Mouse (Mus musculus) layer of hippocampus, postnatal 25 days (tissue): ENCODE measurements around the gene Atp2a1. TPM values are rescaled to one million over a fixed set of nuclear protein-coding genes. Genes with fewer than 3 reads are reported as not detected.
"Not testable (repeated sequence)": the region's sequence is repeated elsewhere in the genome, so short reads cannot be mapped to it uniquely, and the experiment has no call there.

Experiments
- DNase-seq, 2 experiments: peaks; one replicate each; pipeline ENCODE4 v3.0.0; 2022; ENCODE audit warnings: mixed read lengths in 2 of 2, low spot score in 1 of 2; ENCODE audit errors: extremely low spot score in 1 of 2
- total RNA-seq, 2 experiments: library from RNA; stranded (reverse); gene quantifications; 2 replicates each; pipeline ENCODE4 v1.2.3; 2021

Atp2a1 gene
- total RNA-seq, result 1 to 10 TPM in 1 of 2 experiments, under 1 TPM in 1; 0.76 to 1.0 TPM

- no peak for DNase-seq
Measured at GRCm38 (mm10) chr7:126463004-126463403, at the start of gene Atp2a1. Gene Atp2a1, minus strand, starts transcription at chr7:126463108.

DNA sequence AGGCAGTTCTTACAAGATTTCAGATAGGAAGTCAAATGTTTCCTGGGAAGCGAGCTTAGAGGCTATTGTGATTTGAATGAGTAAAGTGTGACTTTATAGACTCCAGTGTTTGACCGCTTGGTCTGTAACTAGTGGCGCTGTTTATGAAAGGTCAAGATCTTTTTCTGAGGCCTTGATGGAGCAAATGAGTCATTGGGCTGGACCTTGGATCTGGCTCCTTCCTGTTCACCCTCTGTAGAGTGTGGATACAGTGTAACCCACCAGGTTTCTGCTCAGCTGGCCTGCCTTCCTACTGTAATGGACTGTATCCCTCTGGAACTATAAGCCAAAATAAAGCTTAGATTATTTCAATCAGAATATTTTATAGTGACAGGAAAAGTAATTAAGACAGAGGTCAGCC, 48.4 kb upstream of the Atp2a1 start:
- no peak for DNase-seq

DNA sequence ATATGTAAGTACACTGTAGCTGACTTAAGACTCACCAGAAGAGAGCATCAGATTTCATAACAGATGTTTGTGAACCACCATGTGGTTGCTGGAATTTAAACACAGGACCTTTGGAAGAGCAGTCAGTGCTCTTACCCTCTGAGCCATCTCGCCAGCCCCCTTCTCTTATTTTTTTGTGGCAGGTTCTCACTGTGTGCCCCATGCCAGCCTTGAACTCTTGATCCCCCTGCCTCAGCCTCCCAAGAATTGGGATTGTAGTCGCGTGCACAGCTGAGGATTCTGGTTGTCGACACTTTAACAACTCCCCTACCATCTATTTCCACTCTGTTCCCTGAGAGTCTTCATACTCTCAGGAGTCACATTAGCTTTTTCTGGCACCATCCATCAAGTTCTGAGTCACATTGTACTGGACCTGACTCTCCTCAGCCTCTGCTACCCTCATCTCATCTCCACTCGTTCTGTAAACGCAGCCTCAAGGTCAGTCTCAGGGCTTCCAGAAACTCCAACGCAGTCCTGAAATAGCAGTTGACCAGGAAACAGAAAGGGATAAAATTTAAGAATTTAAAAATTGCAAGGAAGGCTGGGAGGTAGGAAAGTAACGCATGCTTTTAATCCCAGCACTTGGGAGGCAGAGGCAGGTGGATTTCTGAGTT, 44.3 kb upstream of the Atp2a1 start:
- no peak for DNase-seq

DNA sequence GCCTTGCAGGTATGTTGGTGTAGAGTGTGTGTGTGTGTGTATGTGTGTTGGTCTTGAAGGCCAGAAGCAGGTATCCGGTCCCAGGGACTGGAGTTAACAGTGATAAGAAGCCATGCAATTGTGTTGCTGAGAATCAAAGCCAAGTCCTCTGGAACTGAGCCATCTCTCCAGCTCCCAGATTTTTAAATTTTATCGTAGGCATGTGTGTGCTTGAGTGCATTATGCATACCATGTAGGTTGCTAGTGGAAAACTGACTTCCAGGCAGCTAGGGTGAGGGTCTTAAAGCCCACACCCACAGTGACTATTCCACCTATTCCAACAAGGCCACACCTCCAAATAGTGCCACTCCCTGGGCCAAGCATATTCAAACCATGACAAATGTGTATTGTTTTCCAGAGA, 42.0 kb upstream of the Atp2a1 start:
- no peak for DNase-seq

DNA sequence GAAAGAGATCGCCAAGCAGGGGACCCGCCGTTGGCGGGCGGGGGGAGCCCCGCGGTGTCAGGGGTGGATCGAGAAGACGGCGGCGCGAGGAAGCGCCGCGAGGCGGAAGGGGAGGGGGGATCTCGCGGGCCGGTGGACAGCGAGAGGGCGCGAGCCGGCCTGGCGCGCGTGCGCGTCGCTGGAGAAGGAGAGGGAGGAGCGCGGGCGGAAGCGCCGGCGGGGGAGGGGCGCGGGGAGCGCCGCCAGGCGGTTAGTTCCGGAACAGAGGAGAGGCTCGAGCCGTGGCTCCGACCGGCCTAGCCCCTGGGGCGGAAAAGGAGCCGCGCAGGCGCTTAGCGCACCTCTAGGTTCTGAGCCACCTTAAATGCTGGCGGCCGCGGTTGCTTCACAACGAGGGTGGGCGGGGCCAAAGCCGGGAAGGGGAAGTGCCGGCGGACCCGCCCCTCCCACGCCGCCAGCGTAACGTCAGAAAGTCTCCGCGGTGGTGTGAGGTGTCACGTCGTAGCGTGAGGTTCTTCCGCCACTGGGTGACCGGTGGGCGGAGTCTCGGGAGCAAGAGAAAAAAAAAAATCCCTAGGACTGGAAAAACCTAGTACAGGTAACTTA, 40.5 kb upstream of the Atp2a1 start, which contains the start of gene Atxn2l:
Gene Atxn2l (minus strand): TSS at position 165 of the 606 bp plus-strand sequence.
- peak; percentile 95 to 97 for DNase-seq

DNA sequence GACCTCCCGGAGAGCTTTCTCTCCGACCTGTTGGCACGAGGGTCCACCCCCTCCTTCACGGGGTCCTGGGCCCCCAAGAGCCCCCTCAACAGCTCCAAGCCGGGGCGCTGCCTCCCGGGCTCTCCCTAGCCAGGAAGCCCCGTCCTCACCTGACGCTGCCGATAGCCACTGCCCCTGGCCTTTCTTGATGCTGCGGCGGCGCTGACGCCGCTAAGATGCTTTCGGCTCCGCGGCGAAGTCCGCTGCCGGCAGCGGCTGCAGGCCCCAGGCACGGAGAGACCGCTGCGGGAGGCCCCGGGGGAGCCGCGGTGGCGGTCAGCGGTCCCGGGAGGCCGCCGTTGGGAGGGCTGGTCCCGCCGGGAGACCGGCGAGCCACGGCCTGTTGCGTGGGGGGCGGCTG, 39.8 kb upstream of the Atp2a1 start:
- DNase-seq, result no peak

- DNase-seq, result peak; percentile 87 to 94
Measured at GRCm38 (mm10) chr7:126502023-126502741, 39.3 kb upstream of the Atp2a1 start.

DNA sequence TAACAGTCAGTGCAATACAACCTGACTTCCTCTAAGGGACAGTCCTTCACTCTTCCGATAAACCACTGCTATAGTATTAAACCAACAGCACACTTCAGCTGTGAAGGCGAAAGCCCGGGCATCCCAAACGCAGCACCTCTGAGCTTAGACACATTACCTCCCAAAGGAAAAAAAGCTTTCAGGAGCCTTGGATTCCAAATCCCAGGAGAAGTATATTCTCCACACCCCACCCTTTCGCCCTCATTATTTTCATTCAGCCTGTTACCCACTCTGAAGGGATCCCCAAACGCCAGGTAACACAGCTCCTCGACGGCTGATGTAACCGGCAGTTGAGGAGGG, 38.7 kb upstream of the Atp2a1 start:
- DNase-seq, result no peak

DNA sequence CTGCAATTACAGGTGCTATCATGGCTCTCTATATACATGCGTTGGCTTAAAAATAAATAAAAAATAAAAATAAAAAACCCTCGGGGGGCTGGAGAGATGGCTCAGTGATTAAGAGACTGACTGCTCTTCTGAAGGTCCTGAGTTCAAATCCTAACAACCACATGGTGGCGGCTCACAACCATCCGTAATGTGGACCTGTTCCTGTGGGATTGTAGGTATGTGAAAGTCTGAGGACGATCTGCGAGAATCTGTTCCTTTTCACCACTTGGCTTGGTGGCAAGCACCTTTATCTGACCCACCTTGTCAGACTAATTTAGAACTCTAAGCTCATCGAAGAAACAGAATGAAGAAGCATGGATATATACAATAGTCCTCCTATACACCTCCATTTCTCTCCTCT, 36.5 kb upstream of the Atp2a1 start:
- DNase-seq, result no peak

DNA sequence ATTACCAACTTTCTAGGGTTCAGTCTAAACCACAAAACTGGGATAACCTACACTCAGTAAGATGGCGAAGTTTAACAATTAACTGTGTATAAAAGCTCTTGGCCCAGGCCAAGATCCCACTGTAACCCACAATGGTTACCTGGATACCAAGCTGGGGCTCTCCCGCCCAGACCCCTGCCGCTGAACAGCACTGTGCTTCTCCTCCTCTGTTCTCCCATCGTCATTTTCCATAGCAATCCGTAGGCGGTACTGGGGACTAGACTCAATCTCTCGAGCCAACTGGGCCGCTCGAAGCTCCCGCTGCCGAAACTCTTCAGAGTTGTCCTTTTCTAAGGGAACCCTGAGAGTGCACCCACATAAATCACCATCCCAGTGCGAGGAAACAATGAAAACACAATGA, 35.1 kb upstream of the Atp2a1 start:
- DNase-seq, result no peak

DNA sequence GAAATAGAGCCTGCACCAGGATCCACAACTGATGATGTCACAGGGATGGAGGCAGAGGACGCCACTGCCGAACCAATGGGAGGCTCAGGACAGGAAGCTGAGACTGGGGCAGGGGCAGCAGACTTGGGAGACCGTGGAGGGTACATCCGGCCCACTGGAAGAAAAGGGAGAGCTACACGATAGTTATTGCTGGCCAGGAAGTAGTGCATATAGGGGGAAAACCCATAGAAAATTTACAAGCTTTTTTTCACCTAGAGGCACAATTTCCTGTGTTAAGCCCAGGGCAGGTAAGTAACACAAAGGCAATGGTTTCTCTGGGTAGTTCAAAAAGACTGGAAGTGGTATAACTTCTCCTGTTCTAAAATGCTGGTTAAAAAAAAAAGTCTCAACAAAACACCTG, 33.6 kb upstream of the Atp2a1 start:
- DNase-seq, result no peak

GRCm38 (mm10) chr7:126494120-126494519, 31.2 kb upstream of the Atp2a1 start:
- no peak for DNase-seq

- no peak for DNase-seq
Measured at GRCm38 (mm10) chr7:126491973-126492372, 29.1 kb upstream of the Atp2a1 start.

DNA sequence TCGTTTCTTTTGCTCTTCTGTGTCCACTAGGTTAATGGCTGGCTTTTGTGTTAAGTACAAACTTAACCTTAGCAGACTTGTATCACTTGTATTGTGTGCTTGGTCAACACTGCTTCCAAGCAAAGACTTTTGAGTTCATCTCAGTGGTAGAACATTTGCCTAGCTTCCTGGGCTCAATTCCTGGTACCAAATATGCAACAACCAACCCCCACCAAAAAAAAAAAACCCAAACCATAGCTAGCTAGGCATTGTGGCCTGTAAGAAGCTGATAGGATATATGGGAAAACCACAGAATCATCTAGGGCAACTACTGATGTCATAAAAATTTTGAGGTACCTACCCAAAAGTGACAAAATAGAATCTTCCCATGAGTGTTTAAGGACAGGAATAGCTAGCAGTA, 28.1 kb upstream of the Atp2a1 start:
- no peak for DNase-seq

- not testable (repeated sequence) for DNase-seq
Measured at GRCm38 (mm10) chr7:126487617-126488385, 24.9 kb upstream of the Atp2a1 start.

- DNase-seq, result peak; percentile 85 to 90
Measured at GRCm38 (mm10) chr7:126487052-126487483, 24.2 kb upstream of the Atp2a1 start, which contains the start of gene Tufm. Gene Tufm, plus strand, starts transcription at chr7:126487361.

DNA sequence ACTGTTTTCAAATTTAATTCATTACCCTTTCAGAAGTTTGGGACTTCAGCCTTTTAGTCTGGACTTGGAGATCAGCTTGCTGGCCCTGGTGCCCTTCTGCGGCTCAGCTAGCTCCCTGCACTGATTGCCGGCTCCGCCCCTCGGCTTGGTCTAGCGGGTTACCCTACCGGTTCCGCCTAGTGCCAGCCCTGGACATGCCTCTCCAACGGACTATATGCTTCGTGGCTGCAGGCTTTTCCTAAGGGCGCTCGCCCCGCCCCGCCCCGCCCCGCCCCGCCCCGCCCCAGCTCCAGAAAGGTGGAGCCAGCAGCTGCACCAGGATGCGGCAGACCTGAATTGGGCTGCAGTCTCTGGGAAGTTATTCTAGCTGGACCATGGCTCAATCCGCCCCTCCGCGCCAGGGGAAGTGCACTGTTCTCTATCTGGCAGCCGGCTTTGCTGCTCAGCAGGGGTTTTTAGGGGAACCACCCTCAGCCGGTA, 19.5 kb upstream of the Atp2a1 start:
- DNase-seq, result peak; percentile 27 to 39

DNA sequence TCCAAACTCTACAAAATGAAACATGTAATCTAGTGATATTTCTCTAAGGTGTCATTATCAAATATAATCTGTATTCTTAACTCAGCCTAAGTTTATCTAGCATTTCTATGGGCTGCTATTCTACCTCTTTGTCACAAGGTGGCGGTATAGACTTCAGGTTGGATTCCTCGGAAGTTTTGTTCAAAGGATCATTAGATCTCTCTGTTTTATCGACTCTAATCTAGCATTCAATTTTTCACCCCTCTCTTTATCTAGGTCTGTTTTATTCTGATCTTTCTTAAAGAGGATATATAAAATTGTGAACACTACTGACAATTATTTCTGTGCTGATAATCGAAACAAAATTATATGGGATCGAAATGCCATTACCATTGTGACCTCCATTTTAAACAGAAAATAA, 18.8 kb upstream of the Atp2a1 start:
- DNase-seq, result no peak

DNA sequence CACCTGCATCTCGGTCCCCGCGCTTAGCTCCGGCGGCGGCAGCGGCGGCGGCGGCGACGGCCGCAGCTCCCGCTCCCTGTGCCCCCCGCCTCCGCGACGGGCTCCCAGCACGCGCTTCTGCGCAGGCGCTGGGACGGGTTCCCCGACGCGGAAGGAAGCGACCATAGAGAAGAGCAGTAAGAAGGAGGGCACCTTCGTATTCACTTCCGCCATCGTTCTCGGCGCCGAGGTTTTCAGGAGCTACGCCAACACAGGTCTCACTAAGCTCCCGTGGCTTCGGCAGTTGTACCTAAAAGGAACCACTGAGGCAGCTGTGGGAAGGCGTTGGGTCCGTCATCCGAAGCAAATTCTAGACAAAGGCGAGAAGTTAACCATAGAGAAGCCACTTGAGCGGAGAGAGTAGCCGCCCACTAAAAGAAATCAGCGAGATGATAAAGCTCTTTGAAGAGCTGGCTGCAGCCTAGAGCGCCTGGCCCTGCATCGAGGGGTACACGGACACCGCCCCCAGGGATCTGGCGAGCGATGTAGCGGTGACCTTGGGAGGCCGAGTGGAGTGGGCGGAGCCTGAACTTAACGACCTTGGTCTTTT, 12.2 kb upstream of the Atp2a1 start, which contains the start of gene Sh2b1:
Gene Sh2b1 (minus strand): TSS at position 432 of the 589 bp plus-strand sequence.
- DNase-seq, result peak; percentile 73 to 82

- DNase-seq, result no peak
Measured at GRCm38 (mm10) chr7:126474486-126474955, 11.6 kb upstream of the Atp2a1 start.
